Comparison of ENCODE assay signal across 13 mouse cellular contexts in the genomic region with DNA sequence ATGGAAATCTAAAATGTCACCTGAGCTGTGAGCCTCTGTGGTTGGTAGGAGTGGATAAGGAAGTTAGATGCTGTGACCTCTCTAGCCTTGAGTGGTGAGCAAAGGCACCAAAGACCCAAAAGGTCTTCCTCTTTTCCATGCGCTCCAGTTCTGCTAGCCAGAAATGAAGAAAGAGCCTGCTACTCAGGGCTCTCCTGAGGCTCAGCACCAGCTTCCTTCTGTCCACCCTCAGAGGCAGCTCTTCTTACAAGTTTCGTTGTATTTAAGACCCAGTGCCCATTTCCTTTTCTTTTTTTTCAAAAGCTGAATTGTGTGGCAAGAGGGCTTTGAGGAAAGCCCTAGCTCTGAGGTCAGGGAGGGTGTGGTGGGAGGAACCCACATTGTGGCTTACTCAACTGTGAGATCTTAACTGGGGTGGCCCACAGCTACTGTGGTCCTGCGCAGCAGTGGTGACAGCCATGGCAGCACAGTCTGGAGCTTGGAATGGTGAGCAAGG. TPM values are rescaled to one million over a fixed set of nuclear protein-coding genes. Genes with fewer than 3 reads are reported as not detected.
A peak's percentile ranks its signal among the peaks of the same experiment; 100 is the strongest.
DNase-seq lines count a peak whose midpoint lies in the region; ATAC-seq and TF ChIP-seq lines count a peak whose summit lies in the region.
"Had no signal": no experiment of that assay in that cellular context is flagged by ENCODE, and none has a peak within 500 bp of the region (broad histone marks: within the 10 kb centered on the region; RNA-seq: fewer than 3 reads in every experiment).

No protein-coding gene starts in this region.

- TF ChIP-seq CTCF in kidney, adult 2 months (conservative IDR thresholded peaks at IDR 0.05; ENCODE audit: insufficient read depth, insufficient read length, low read depth, low read length): no peak
- TF ChIP-seq CTCF in midbrain, postnatal 0 days (IDR thresholded peaks at IDR 0.05): no peak

- H3K4me1 ChIP-seq in kidney, adult 2 months (ENCODE audit: control insufficient read depth, insufficient read depth, low read length): peaks cover 8% of the 10 kb centered on the region; the same call in 1 of the 2 replicates
- H3K4me1 ChIP-seq in kidney, embryonic 15.5 days: no peaks in the 10 kb centered on the region; the same call in 1 of the 2 replicates
- H3K4me1 ChIP-seq in liver, embryonic 11.5 days (replicated peaks; ENCODE audit: control insufficient read depth, insufficient read depth, low read length): no peaks in the 10 kb centered on the region; the same call in 1 of the 2 replicates
- no peaks in the 10 kb centered on the region for H3K4me1 ChIP-seq in midbrain, postnatal 0 days (ENCODE audit: insufficient read depth, low read length)
- H3K4me1 ChIP-seq in hindbrain, embryonic 11.5 days (replicated peaks; ENCODE audit: control insufficient read depth, insufficient read depth, low read length): no peaks in the 10 kb centered on the region
- H3K4me1 ChIP-seq: neural tube, embryonic 12.5 days had no signal

- no peak overlapping the region for H3K9ac ChIP-seq in kidney, embryonic 15.5 days
- no peak overlapping the region for H3K9ac ChIP-seq in liver, embryonic 11.5 days (ENCODE audit: low read depth, low read length)
- no peak overlapping the region for H3K9ac ChIP-seq in midbrain, postnatal 0 days (replicated peaks; ENCODE audit: low read length, poor library complexity, severe bottlenecking)
- H3K9ac ChIP-seq in hindbrain, embryonic 11.5 days (ENCODE audit: low read depth, low read length): no peak overlapping the region
- H3K9ac ChIP-seq: lung, embryonic 15.5 days; neural tube, embryonic 12.5 days had no signal

- no peak for ATAC-seq in kidney, embryonic 15.5 days (replicated peaks; ENCODE audit: low FRiP score)
- ATAC-seq in liver, embryonic 11.5 days (replicated peaks; ENCODE audit: low FRiP score): peak; percentile 73; the same call in 1 of the 2 replicates
- no peak for ATAC-seq in midbrain, postnatal 0 days (ENCODE audit: low FRiP score)
- ATAC-seq in hindbrain, embryonic 11.5 days (ENCODE audit: low FRiP score): no peak
- ATAC-seq: intestine, postnatal 0 days had no signal

- TF ChIP-seq POLR2A in kidney, adult 2 months (IDR thresholded peaks at IDR 0.05; ENCODE audit: low read depth, low read length): no peak

- 71% methylated on average over 3 of the region's 3 CpGs for WGBS in kidney, adult 2 months
- 86% methylated on average over 3 of the region's 3 CpGs for WGBS in kidney, embryonic 15.5 days
- 57% methylated on average over 3 of the region's 3 CpGs for WGBS in liver, embryonic 11.5 days
- WGBS in midbrain, postnatal 0 days: 73% methylated on average over 3 of the region's 3 CpGs
- 74% methylated on average over 3 of the region's 3 CpGs for WGBS in hindbrain, embryonic 11.5 days

- no peak overlapping the region for H3K4me2 ChIP-seq in kidney, embryonic 15.5 days
- no peak overlapping the region for H3K4me2 ChIP-seq in liver, embryonic 11.5 days
- no peak overlapping the region for H3K4me2 ChIP-seq in midbrain, postnatal 0 days (ENCODE audit: low read depth, low read length, poor library complexity, severe bottlenecking)
- no peak overlapping the region for H3K4me2 ChIP-seq in hindbrain, embryonic 11.5 days (replicated peaks; ENCODE audit: low read depth, low read length)
- H3K4me2 ChIP-seq: lung, embryonic 15.5 days; neural tube, embryonic 12.5 days had no signal

- H3K27me3 ChIP-seq in kidney, adult 2 months (replicated peaks; ENCODE audit: control insufficient read depth, insufficient read depth, low read length): no peaks in the 10 kb centered on the region
- peaks cover 42% of the 10 kb centered on the region for H3K27me3 ChIP-seq in kidney, embryonic 15.5 days
- H3K27me3 ChIP-seq in liver, embryonic 11.5 days (replicated peaks; ENCODE audit: control insufficient read depth, insufficient read depth, low read length): peaks cover 11% of the 10 kb centered on the region
- H3K27me3 ChIP-seq in midbrain, postnatal 0 days (ENCODE audit: insufficient read depth, low read length): no peaks in the 10 kb centered on the region; the same call in 1 of the 2 replicates
- H3K27me3 ChIP-seq in hindbrain, embryonic 11.5 days (ENCODE audit: control insufficient read depth, insufficient read depth, low read length): peaks cover 3% of the 10 kb centered on the region; the same call in 1 of the 2 replicates
- H3K27me3 ChIP-seq: lung, embryonic 15.5 days; neural tube, embryonic 12.5 days had no signal

- no peaks in the 10 kb centered on the region for H3K9me3 ChIP-seq in kidney, embryonic 15.5 days (replicated peaks)
- H3K9me3 ChIP-seq in liver, embryonic 11.5 days (ENCODE audit: control insufficient read depth, low read length): no peaks in the 10 kb centered on the region
- no peaks in the 10 kb centered on the region for H3K9me3 ChIP-seq in midbrain, postnatal 0 days (ENCODE audit: low read length)
- no peaks in the 10 kb centered on the region for H3K9me3 ChIP-seq in hindbrain, embryonic 11.5 days (ENCODE audit: control insufficient read depth, low read length)
- H3K9me3 ChIP-seq: lung, embryonic 15.5 days; neural tube, embryonic 12.5 days had no signal

- no peak for DNase-seq in kidney, adult 2 months
- DNase-seq in T-cell, adult 2 months (ENCODE audit: low spot score): peak; percentile 3
- DNase-seq in liver, embryonic 11.5 days (ENCODE audit: low spot score): no peak
- peak; percentile 52 to 56 for DNase-seq in monocyte, adult 2 months (ENCODE audit: low read depth in 1 of 2, low spot score in 2 of 2)
- no peak for DNase-seq in midbrain, postnatal 0 days (ENCODE audit: low spot score)
- no peak for DNase-seq in hindbrain, embryonic 11.5 days (ENCODE audit: low spot score)
- DNase-seq in layer of hippocampus, postnatal 14 days (ENCODE audit: low spot score in 2 of 2): no peak
- DNase-seq: right cerebral cortex, adult 18-20 months had no signal

- no peaks in the 10 kb centered on the region for H3K36me3 ChIP-seq in kidney, adult 2 months (ENCODE audit: control insufficient read depth, insufficient read depth, low read length)
- no peaks in the 10 kb centered on the region for H3K36me3 ChIP-seq in kidney, embryonic 15.5 days
- no peaks in the 10 kb centered on the region for H3K36me3 ChIP-seq in liver, embryonic 11.5 days (ENCODE audit: control insufficient read depth, insufficient read depth, low read length)
- no peaks in the 10 kb centered on the region for H3K36me3 ChIP-seq in midbrain, postnatal 0 days (ENCODE audit: insufficient read depth, low read length)
- no peaks in the 10 kb centered on the region for H3K36me3 ChIP-seq in hindbrain, embryonic 11.5 days (ENCODE audit: control insufficient read depth, insufficient read depth, low read length)
- H3K36me3 ChIP-seq: lung, embryonic 15.5 days; neural tube, embryonic 12.5 days had no signal

- H3K4me3 ChIP-seq in kidney, adult 2 months (ENCODE audit: insufficient read depth, low read depth, low read length): no peak overlapping the region
- H3K4me3 ChIP-seq in kidney, embryonic 15.5 days (replicated peaks): no peak overlapping the region
- H3K4me3 ChIP-seq in liver, embryonic 11.5 days (ENCODE audit: low read depth, low read length): no peak overlapping the region
- no peak overlapping the region for H3K4me3 ChIP-seq in midbrain, postnatal 0 days (ENCODE audit: low read depth, low read length)
- no peak overlapping the region for H3K4me3 ChIP-seq in hindbrain, embryonic 11.5 days (ENCODE audit: low read depth, low read length)
- H3K4me3 ChIP-seq: lung, embryonic 15.5 days; neural tube, embryonic 12.5 days had no signal

- peak overlapping the region; percentile 42 for H3K27ac ChIP-seq in kidney, adult 2 months (ENCODE audit: insufficient read depth, low read depth, low read length)
- no peak overlapping the region for H3K27ac ChIP-seq in kidney, embryonic 15.5 days
- H3K27ac ChIP-seq in liver, embryonic 11.5 days (ENCODE audit: low read depth, low read length): no peak overlapping the region
- H3K27ac ChIP-seq in midbrain, postnatal 0 days (ENCODE audit: low read depth, low read length): no peak overlapping the region
- H3K27ac ChIP-seq in hindbrain, embryonic 11.5 days (ENCODE audit: low read depth, low read length): no peak overlapping the region
- H3K27ac ChIP-seq: lung, embryonic 15.5 days; neural tube, embryonic 12.5 days; stomach, postnatal 0 days had no signal

RNA-seq across cellular contexts. Expression of gene Rtl5, which starts 34.2 kb away (rescaled TPM):
- 9.7 and 11.9 TPM in 2 replicates for polyA plus RNA-seq in kidney, adult 2 months (2012; rRNA removed)
- 2.5 and 2.8 TPM in 2 replicates for polyA plus RNA-seq in kidney, embryonic 15.5 days (2015; fragmentation: Nextera tagmentation; extraction: Ambion mirVana)
- polyA plus RNA-seq in liver, embryonic 11.5 days (2014; fragmentation: Nextera tagmentation; extraction: Ambion mirVana): 0.34 and 0.47 TPM in 2 replicates
- 45.8 and 50.0 TPM in 2 replicates for total RNA-seq in midbrain, postnatal 0 days (2014; rRNA removed)
- polyA plus RNA-seq in midbrain, postnatal 0 days (2015; fragmentation: Nextera tagmentation; extraction: Ambion mirVana): 6.2 and 7.5 TPM in 2 replicates
- polyA plus RNA-seq in hindbrain, embryonic 11.5 days (2014; fragmentation: Nextera tagmentation; extraction: Ambion mirVana): 3.7 and 4.0 TPM in 2 replicates
- total RNA-seq in layer of hippocampus, postnatal 14 days (2021): 10 to 100 TPM in 1 of 2 experiments, 1 to 10 TPM in 1; 8.9 to 10.1 TPM

Comparison
In these comparisons a context has a peak if more than half of its experiments do, and no peak if none do; other contexts are left out.
1. DNase-seq: peak in T-cell, adult 2 months (single experiment) and monocyte, adult 2 months (2 of 2); none in kidney, adult 2 months (single experiment), liver, embryonic 11.5 days (single experiment), midbrain, postnatal 0 days (single experiment), hindbrain, embryonic 11.5 days (single experiment) and layer of hippocampus, postnatal 14 days (0 of 2).